Mouse (Mus musculus) myocyte (in vitro differentiated cells): ENCODE data around the gene Mapk10. TPM values are rescaled to one million over a fixed set of nuclear protein-coding genes. Genes with fewer than 3 reads are reported as not detected.

Experiments used
- H3K27me3 ChIP-seq: one replicate; pipeline ENCODE4 v1.6.1; 2011; ENCODE audit not compliant: control insufficient read depth, insufficient read depth, insufficient read length
- H3K36me3 ChIP-seq: one replicate; pipeline ENCODE4 v1.6.1; 2011; ENCODE audit not compliant: control insufficient read depth, insufficient read depth
- H3K4me2 ChIP-seq: one replicate; pipeline ENCODE4 v1.6.1; 2011; ENCODE audit warnings: low read depth, control low read depth
- H3K4me3 ChIP-seq: one replicate; pipeline ENCODE4 v1.5.1; 2011; ENCODE audit warnings: mild to moderate bottlenecking, control low read depth, moderate library complexity
- H3K79me2 ChIP-seq: one replicate; pipeline ENCODE4 v1.6.1; 2011; ENCODE audit not compliant: control insufficient read depth, insufficient read depth
- H3ac ChIP-seq: one replicate; pipeline ENCODE4 v1.6.1; 2011; ENCODE audit not compliant: control insufficient read depth, insufficient read length
- CEBPB ChIP-seq: IDR thresholded peaks from 2 replicates; pipeline ENCODE4 v1.6.1; 2011; ENCODE audit warnings: mild to moderate bottlenecking, moderate library complexity; ENCODE audit not compliant: poor library complexity, insufficient read depth, severe bottlenecking
- E2F4 ChIP-seq: IDR thresholded peaks from one replicate; pipeline ENCODE4 v1.6.1; 2011; ENCODE audit warnings: mild to moderate bottlenecking, control low read depth, moderate library complexity; ENCODE audit not compliant: insufficient read depth
- MAX ChIP-seq: IDR thresholded peaks from one replicate; pipeline ENCODE4 v1.6.1; 2011; ENCODE audit warnings: low read depth, mild to moderate bottlenecking, control low read depth
- MYOD1 ChIP-seq, 3 experiments: IDR thresholded peaks; one replicate each; pipeline ENCODE4 v1.6.1; 2011; ENCODE audit warnings: control low read depth in 2 of 3, low read depth in 2 of 3, mild to moderate bottlenecking in 2 of 3, moderate library complexity in 1 of 3; ENCODE audit not compliant: insufficient read length in 2 of 3, control insufficient read depth in 1 of 3
- MYOG ChIP-seq, 3 experiments: IDR thresholded peaks; one replicate each; pipeline ENCODE4 v1.6.1; 2011; ENCODE audit warnings: control low read depth in 2 of 3, low read depth in 2 of 3, mild to moderate bottlenecking in 2 of 3; ENCODE audit not compliant: insufficient read length in 2 of 3, control insufficient read depth in 1 of 3, insufficient read depth in 1 of 3
- POLR2A ChIP-seq: IDR thresholded peaks from one replicate; pipeline ENCODE4 v1.6.1; 2011; ENCODE audit warnings: low read depth, mild to moderate bottlenecking, control low read depth, moderate library complexity; ENCODE audit not compliant: insufficient read length
- POLR2AphosphoS2 ChIP-seq: IDR thresholded peaks from one replicate; pipeline ENCODE4 v1.6.1; 2011; ENCODE audit warnings: low read depth, control low read depth; ENCODE audit not compliant: insufficient read length
- REST ChIP-seq: IDR thresholded peaks from one replicate; pipeline ENCODE4 v1.6.1; 2011; ENCODE audit warnings: mild to moderate bottlenecking, control low read depth, moderate library complexity; ENCODE audit not compliant: insufficient read depth, insufficient read length
- SRF ChIP-seq: IDR thresholded peaks from one replicate; pipeline ENCODE4 v1.6.1; 2011; ENCODE audit warnings: low read depth; ENCODE audit not compliant: control insufficient read depth, insufficient read length
- TCF12 ChIP-seq: IDR thresholded peaks from one replicate; pipeline ENCODE4 v1.6.1; 2011; ENCODE audit warnings: mild to moderate bottlenecking, control low read depth; ENCODE audit not compliant: poor library complexity, insufficient read depth, severe bottlenecking
- TCF3 ChIP-seq: IDR thresholded peaks from one replicate; pipeline ENCODE4 v1.6.1; 2011; ENCODE audit warnings: low read depth, control low read depth; ENCODE audit not compliant: insufficient read length
- USF1 ChIP-seq: IDR thresholded peaks from one replicate; pipeline ENCODE4 v1.6.1; 2011; ENCODE audit warnings: low read depth, mild to moderate bottlenecking, control low read depth, moderate library complexity
- polyA plus RNA-seq: library from polyadenylated mRNA; unstranded; fragments of >200 nt; fragmentation: generic; extraction: Trizol; gene quantifications from one replicate; pipeline ENCODE4 v1.2.1, GENCODE M21; 2012; ENCODE audit warnings: missing spikeins

Mapk10 gene
- polyA plus RNA-seq, 1 experiment: 0.05 TPM

DNA sequence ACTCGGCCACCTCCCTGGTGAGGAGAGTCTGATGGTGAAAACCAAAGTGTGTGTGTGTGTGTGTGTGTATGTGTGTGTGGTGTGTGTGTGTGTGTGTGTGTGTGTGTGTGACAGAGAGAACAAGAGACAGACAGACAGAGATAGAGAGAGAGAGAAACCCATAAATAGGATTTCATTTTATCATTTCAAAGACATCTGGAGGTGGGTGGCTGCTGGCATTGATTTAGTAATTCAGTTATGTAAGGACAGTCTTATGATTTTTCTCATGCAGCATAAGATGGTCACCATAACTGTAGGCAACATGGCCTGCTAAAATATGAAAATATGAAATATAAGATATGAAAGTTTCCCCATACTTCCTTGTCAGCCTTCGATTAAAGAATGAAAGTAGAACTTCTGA lies 117.0 kb downstream of the Mapk10 start:
- Histone ChIP-seq H3K27me3 (no peaks in the 10 kb centered on the region), H3K36me3 (no peaks in the 10 kb centered on the region), H3K79me2 (no peaks in the 10 kb centered on the region), H3K4me3 (no peak overlapping the region), H3K4me2 (no peak overlapping the region), H3ac (no peak overlapping the region)
- no peak for TF ChIP-seq TCF3
- no peak for TF ChIP-seq POLR2A
- no peak for TF ChIP-seq CEBPB
- TF ChIP-seq TCF12: no peak
- TF ChIP-seq REST: no peak
- TF ChIP-seq MYOD1 (IDR thresholded peaks at IDR 0.05; ENCODE audit: control insufficient read depth in 1 of 3, insufficient read length in 2 of 3, low read depth in 2 of 3): no peak
- no peak for TF ChIP-seq E2F4
- TF ChIP-seq USF1: no peak
- TF ChIP-seq MAX: no peak
- TF ChIP-seq POLR2AphosphoS2: no peak
- TF ChIP-seq SRF: no peak
- TF ChIP-seq MYOG (IDR thresholded peaks at IDR 0.05; ENCODE audit: control insufficient read depth in 1 of 3, insufficient read depth in 1 of 3, insufficient read length in 2 of 3, low read depth in 2 of 3): no peak

DNA sequence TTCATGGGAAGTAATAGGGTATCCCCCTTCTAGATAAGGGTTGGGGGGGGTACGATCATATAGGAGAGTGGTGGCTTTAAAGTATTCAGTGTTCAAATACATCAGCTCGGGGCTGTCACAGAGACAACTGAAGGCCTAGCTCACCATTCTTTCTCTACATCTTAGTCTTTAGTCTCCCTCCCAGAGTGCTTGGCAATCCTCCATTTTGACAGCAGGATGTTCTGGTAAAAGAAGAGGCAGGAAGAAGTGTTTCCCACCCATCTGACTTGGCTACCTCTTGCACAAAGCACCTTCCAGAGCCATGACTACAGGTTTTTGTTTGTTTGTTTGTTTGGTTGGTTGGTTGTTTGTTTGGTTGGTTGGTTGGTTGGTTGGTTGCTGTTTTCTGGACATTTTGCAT lies 125.3 kb downstream of the Mapk10 start:
- Histone ChIP-seq H3K27me3 (no peaks in the 10 kb centered on the region), H3ac (no peak overlapping the region), H3K4me2 (no peak overlapping the region), H3K79me2 (no peaks in the 10 kb centered on the region), H3K36me3 (no peaks in the 10 kb centered on the region), H3K4me3 (no peak overlapping the region)
- TF ChIP-seq POLR2AphosphoS2 (no peak), TCF3 (no peak), SRF (no peak), TCF12 (no peak), MAX (no peak), REST (no peak), USF1 (no peak), E2F4 (no peak), MYOG (IDR thresholded peaks at IDR 0.05; ENCODE audit: control insufficient read depth in 1 of 3, insufficient read depth in 1 of 3, insufficient read length in 2 of 3, low read depth in 2 of 3) (no peak), CEBPB (no peak), POLR2A (no peak), MYOD1 (IDR thresholded peaks at IDR 0.05; ENCODE audit: control insufficient read depth in 1 of 3, insufficient read length in 2 of 3, low read depth in 2 of 3) (no peak)

DNA sequence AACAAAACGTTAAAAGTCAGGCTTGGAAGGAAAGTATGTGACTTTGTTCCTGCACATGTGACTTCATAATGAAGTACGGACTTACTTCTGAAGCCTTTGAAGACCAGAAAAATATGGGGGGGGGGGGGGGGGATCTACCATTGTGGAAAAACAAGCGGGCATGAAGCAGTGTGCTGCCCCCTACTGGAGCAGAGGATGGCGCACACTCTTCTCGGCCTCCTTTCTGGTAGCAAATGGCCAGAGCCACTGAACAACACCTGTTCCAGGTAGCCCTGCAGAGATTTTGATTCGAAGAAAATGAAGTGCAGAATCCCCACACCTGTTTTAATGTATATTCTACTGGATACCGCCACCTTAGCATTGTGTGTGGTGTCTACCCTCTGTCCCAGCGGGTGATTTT lies 135.7 kb downstream of the Mapk10 start:
- Histone ChIP-seq H3K36me3 (no peaks in the 10 kb centered on the region), H3K4me3 (no peak overlapping the region), H3K27me3 (no peaks in the 10 kb centered on the region), H3K4me2 (no peak overlapping the region), H3K79me2 (no peaks in the 10 kb centered on the region), H3ac (no peak overlapping the region)
- TF ChIP-seq SRF (no peak), CEBPB (no peak), MAX (no peak), POLR2A (no peak), USF1 (no peak), REST (no peak), TCF12 (no peak), MYOD1 (IDR thresholded peaks at IDR 0.05; ENCODE audit: control insufficient read depth in 1 of 3, insufficient read length in 2 of 3, low read depth in 2 of 3) (no peak)

DNA sequence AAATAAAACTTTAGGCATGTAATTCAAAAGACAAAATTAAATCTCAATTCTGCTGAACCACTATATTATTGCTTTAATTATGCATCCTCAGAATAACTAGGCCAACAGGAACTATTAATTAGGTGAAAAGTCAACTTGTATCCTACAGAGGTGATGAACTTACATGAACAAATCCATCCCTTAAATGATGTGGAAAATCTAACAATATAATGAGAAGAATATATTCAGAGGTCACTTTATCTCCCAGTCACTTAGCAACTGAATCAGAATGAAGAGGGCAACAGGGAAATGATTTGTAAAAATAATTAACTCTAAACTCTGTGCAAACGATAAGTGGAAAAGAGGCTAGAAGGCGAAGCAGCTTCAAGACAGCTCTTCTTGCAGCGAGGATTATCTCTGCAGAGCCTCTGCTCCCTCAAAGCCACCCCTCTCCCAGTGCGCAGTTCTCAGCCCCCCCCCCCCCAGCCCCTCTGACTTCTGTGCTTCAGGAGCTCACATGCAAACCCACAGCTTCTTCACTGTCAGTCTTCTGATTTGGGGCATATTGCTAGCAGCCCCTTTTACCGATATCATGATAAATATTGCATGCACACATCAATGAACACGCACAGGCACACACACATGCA lies 138.8 kb downstream of the Mapk10 start:
- H3K4me3 ChIP-seq: no peak overlapping the region
- H3K27me3 ChIP-seq: no peaks in the 10 kb centered on the region
- no peak overlapping the region for H3K4me2 ChIP-seq
- H3ac ChIP-seq: no peak overlapping the region
- H3K79me2 ChIP-seq: no peaks in the 10 kb centered on the region
- TF ChIP-seq TCF12 (no peak), USF1 (no peak), MAX (no peak), POLR2AphosphoS2 (no peak), MYOD1 (IDR thresholded peaks at IDR 0.05; ENCODE audit: control insufficient read depth in 1 of 3, insufficient read length in 2 of 3, low read depth in 2 of 3) (no peak), TCF3 (no peak)
- H3K36me3 ChIP-seq: no peaks in the 10 kb centered on the region

DNA sequence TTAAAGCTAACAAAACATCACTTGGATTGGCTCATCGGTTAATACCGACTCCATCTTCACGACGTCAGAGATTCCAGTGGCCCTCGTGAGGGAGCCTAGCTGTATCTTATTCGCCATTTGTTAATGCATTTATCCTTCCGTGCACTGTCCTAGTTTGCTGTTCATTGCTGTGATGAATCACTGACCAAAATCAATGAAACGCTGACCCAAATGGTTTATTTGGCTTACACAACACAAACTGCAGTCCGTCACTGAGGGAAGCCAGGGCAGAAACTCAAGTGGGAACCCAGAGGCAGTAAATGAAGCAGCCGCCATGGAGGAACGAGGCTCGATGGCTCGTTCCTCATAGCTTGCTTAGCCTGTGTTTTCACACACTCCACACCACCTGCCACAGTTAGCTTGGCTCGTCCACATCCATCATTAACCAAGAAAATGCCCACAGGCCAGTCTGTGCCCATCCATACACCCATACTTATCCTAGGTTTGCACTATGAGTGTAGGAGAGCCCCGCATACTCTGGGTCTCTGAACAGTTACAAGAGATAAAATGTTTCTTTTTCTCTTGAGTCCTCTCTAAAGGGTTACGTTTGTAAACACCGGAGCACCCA lies 140.0 kb downstream of the Mapk10 start:
- H3K27me3 ChIP-seq: no peaks in the 10 kb centered on the region
- no peak for TF ChIP-seq TCF3
- no peak for TF ChIP-seq SRF
- no peak for TF ChIP-seq CEBPB
- no peak for TF ChIP-seq E2F4
- no peak for TF ChIP-seq MYOG (IDR thresholded peaks at IDR 0.05; ENCODE audit: control insufficient read depth in 1 of 3, insufficient read depth in 1 of 3, insufficient read length in 2 of 3, low read depth in 2 of 3)
- no peak for TF ChIP-seq POLR2AphosphoS2
- no peak for TF ChIP-seq POLR2A
- no peak for TF ChIP-seq MYOD1 (IDR thresholded peaks at IDR 0.05; ENCODE audit: control insufficient read depth in 1 of 3, insufficient read length in 2 of 3, low read depth in 2 of 3)
- TF ChIP-seq USF1: no peak
- no peak for TF ChIP-seq TCF12
- no peak for TF ChIP-seq REST
- no peak for TF ChIP-seq MAX

More for the DNA sequence above, 140.0 kb downstream of the Mapk10 start:
- Histone ChIP-seq H3ac (no peak overlapping the region), H3K4me2 (no peak overlapping the region), H3K4me3 (no peak overlapping the region), H3K36me3 (no peaks in the 10 kb centered on the region), H3K79me2 (no peaks in the 10 kb centered on the region)
